Mouse (Mus musculus) right cerebral cortex, postnatal 4 days (tissue): ENCODE measurements around the gene Letm1.

ENCODE experiments used
- DNase-seq: peaks from one replicate; pipeline ENCODE4 v3.0.0-alpha.2; 2022

Letm1 gene

DNA sequence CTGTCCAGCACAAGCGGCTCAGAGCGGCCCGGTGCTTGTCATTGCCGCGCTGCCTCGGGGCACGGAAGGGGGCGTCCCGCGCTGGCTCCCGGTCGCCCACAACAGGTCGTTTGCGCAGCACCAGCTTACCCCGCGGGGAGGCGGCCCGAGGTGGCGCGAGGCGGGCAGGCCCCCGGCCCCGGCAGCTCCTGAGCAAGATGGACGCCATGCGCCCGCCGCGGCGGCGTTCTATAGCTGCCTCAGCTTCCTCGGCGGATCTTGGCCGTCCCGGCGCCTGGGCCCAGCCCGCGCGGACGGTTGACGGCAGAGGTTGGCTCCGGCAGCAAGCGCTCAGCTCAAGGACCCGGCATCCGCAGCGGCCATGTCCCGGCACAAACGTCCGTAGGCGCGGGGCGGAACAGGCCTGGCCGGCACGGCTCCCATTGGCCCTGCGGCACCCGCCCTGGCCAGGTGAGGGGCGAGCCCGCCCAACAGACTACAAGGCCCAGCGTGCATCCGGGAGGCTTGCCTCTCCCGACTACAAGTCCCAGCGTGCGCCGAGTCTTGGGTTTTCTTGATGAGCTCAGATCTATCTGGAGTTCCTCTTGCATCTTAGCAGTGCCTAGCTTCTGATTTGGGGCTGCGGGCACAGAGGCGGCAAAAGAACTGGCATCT is at the start of gene Letm1:
Gene Letm1 (minus strand): TSS at position 473 of the 654 bp plus-strand sequence.
- peak; percentile 88 for DNase-seq

- no peak for DNase-seq
These were observed 48.2 kb upstream of the Letm1 start for GRCm38 (mm10) chr5:33830832-33831231.

DNA sequence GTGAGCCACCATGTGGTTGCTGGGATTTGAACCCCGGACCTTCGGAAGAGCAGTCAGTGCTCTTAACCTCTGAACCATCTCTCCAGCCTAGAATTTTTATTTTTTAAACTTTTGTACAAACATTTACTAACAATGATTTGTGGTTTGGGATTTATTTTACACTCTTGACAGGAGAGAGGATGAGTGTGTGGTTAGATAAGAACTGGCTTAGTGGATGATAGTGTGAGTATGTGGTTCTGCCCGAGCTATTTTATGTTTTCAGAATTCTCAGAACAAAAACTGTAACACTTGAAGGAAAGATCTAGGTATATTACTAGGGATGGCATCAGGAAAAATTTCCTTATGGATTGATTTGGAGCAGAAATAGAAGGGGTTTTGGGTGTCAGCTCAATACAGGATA is 47.3 kb upstream of the Letm1 start:
- DNase-seq: no peak

- DNase-seq: no peak
These were observed 45.5 kb upstream of the Letm1 start for GRCm38 (mm10) chr5:33828107-33828506.

DNA sequence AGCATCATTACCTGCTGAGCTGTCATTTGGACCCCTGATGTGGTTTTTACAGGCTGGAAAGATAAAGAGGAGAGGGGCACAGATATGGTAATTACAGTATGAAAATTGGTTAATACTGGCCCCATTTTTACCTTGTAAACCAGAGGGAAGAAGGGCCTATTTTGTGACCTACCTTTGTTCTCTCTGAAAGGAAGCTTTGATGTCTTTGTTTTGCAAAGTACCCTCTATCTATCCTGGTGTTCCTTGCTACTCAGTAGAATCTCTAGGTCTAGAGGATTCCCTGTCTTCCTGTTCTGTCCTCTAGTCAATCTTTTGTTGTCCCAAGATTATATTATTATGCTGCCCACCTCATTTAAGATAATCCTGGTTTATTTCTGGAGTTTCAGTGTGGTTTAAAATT is 43.4 kb upstream of the Letm1 start:
- DNase-seq: no peak

- no peak for DNase-seq
These were observed 39.8 kb upstream of the Letm1 start for GRCm38 (mm10) chr5:33822456-33822855.

DNA sequence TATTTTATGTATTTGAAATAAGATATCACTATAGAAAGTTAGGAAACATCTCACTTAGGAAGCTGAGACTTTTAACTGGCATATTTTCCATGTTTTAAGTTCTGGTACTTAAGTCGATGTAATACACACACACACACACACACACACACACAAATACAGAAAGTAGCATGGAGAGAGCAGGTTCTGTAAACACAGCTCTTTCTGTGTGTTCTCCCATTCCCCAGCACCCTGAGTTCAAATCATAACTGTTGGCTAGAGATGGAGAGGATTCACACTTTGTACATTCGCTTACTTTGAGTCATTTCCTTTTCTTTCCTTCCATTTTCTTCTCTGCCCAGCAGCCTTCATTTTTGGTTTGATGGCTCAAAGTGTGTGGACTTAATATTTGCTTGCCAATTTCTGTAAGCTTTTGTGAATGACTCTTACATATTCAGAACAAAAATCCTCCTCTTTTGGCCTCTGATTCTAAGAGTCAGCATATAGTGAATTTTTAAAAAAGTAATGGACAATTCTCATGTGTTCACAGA is 39.3 kb upstream of the Letm1 start:
- DNase-seq: no peak

DNA sequence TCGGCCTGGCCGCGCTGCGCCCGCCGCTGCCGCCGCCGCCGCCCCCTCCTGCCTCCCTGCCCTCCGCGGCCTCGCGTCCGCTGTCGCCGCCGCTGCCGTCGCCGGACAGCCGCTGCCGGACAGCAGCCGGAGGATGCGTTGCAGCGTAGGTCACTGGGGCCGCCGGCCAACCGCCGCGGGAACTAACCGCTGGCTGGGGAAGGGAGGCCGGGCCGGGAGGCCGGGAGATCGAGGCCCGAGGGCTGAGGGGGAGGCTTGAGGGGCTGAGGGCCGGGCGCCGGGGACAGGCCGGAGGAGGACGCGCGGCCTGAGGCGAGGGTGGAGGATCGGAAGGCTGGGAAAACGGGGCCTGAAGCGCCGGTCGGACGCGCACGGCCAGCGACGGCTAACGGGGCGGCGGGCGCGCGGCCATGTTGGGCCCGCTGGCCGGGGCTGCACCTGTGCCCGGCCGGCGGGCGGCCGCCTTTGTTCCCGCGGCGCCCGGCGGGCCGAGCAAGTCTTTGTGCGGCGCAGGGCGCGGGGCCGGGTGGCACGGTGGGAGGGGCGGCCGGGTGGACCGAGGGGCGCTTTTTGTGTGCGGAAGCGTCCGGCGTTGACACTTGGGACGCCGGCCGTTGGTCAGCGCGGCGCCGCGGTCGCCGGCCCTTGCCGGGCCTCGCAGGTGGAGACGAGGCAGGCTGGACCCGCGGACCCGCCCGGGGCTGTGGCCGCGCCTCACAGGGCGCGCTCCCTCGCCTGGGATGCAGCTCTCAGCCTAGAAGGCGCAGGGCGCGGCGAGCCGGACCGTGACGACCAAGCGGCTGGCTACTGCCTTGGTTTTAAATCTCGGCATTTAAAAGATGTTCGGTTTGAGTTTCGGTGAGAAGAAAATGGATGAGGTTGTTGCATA is 38.4 kb upstream of the Letm1 start:
- peak; percentile 59 for DNase-seq

- peak; percentile 92 for DNase-seq
These were observed 37.5 kb upstream of the Letm1 start, which contains the start of gene Nsd2 for GRCm38 (mm10) chr5:33819876-33820732. Gene Nsd2, plus strand, starts transcription at chr5:33820725.

- peak; percentile 5 for DNase-seq
These were observed 36.7 kb upstream of the Letm1 start for GRCm38 (mm10) chr5:33819141-33819875.

DNA sequence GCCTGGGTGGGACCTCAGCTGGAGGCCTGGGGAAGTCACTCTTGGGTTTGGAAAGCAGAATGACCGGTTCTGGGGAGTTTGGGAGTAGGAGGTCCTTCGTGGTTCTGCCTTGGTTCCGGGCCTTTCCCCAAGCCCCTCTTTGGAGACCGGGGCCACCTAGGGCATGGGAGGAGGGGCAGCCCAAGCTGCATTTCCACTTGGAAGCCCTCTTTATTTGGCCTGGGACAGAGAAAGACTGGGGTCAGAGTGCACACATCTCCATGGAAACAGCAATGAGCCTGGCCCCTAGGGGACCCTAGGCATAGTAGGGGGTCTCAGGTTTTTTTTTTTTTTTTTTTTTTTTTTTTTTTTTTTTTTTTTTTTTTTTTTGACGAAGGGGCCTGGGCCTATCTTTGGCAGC is 35.5 kb upstream of the Letm1 start:
- no peak for DNase-seq

GRCm38 (mm10) chr5:33816008-33816725 is 33.5 kb upstream of the Letm1 start:
- no peak for DNase-seq

- DNase-seq: no peak
These were observed 28.9 kb upstream of the Letm1 start for GRCm38 (mm10) chr5:33811519-33811918.

- no peak for DNase-seq
These were observed 20.7 kb upstream of the Letm1 start for GRCm38 (mm10) chr5:33803337-33803736.

DNA sequence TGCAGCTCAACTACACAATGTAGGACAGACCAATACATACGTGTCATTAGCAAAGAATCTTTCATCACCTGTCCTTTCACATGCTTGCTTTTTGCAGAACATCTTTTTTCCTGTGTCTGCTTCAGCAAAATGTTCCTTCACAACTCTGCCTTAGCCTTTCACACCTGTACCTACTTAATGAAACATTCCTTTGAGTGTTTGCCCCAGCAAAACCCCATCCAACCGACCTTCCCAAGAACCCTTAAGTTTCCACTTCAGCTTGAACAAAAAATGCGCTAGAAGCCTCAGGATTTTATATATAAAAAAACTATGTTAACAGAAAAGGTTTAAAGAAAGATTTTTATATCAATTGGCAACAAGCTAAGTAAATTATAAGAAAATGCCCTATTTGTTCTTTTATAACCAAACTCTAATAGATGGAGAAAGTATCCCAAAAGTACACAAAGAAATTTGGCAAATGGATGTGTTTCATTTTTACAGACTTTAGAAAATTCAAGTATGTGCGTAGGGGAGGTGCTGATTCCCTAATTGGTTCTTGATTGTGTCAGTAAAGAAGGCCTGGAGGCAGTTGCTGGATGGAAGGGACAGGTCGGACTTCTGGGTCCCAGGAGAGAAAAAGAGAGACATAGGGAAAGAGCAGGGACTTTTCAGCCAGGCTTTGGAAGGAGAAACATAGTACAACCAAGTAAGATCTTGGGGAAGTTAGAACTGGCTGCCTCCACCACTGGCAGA is 9.5 kb upstream of the Letm1 start:
- DNase-seq: no peak

- DNase-seq: peak; percentile 10
These were observed 378 bp upstream of the Letm1 start for GRCm38 (mm10) chr5:33782999-33783390.

DNA sequence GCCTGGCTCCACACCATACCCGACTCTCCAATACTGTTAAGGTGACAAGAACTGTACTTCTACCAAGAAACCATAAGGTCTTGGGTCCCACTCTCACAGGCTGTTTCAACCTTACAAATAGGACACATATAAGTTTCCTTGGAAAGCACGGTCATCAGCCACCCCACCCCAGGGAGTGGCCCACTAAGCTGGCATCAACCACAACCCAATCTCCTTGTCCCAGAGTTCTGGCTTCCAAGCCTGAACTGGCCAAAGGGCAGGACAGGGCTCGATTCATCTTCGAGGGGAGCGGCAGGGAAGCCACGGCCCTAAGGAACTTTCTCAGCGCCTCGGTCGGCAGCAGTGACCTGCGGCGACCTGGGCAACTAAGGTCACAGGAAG is 663 bp downstream of the Letm1 start:
- DNase-seq: no peak

DNA sequence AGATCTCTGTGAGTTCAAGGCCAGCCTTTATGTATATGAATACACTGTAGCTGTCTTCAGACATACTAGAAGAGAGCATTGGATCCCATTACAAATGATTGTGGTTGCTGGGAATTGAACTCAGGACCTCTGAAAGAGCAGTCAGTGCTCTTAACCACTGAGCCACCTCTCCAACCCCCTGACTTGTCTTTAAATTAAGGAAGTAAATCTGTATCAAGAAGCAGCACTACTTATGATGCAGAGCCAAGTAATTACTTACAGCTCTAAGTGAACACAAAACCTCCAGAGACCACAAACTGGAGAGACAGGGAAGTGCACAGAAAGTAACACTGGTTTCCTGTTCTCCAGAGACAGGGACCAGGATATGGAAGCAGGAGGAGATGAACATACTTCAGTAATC is 5.4 kb downstream of the Letm1 start:
- no peak for DNase-seq

- DNase-seq: no peak
These were observed 39.1 kb downstream of the Letm1 start for GRCm38 (mm10) chr5:33743481-33743880.

GRCm38 (mm10) chr5:33740548-33740947 is 42.1 kb downstream of the Letm1 start:
- DNase-seq: no peak

DNA sequence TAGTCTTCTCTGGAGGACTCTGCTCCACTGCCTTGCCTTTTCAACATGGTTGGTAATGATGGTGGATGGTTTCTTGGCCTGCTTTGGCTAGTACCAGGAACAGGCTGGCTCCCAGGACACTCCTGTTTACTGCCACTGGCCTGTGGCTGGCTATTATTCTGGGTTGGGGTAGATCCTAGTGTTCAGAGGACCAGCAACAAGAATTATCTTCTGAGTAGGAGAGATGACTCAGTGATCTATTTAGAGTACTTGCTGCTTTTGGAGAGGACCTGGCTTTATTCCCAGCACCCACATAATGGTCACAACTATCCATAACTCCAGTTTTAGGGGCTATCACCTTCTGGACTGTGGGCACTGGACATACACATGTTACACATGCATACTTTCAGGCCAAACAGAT is 44.3 kb downstream of the Letm1 start:
- no peak for DNase-seq
